Mouse (Mus musculus) forebrain, embryonic 13.5 days (tissue): ENCODE measurements around the gene Tpcn1. TPM values are rescaled to one million over a fixed set of nuclear protein-coding genes. Genes with fewer than 3 reads are reported as not detected.

Experiments used
- ATAC-seq: fragments of 200-750 bp; cut with Nextera tagmentation; 2 replicates; pipeline ENCODE4 v1.8.0; 2017
- H3K27ac ChIP-seq: fragments of 300-500 bp; sonication (generic); 2 replicates; pipeline ENCODE4 v1.5.1; 2015; ENCODE audit warnings: inconsistent platforms, mild to moderate bottlenecking, moderate library complexity
- H3K27me3 ChIP-seq: fragments of 300-500 bp; sonication (generic); 2 replicates; pipeline ENCODE4 v1.6.1; 2015; ENCODE audit warnings: mild to moderate bottlenecking, inconsistent platforms
- H3K36me3 ChIP-seq: fragments of 300-500 bp; sonication (generic); 2 replicates; pipeline ENCODE4 v1.6.1; 2015; ENCODE audit warnings: mild to moderate bottlenecking, inconsistent platforms; ENCODE audit not compliant: poor library complexity, severe bottlenecking
- H3K4me1 ChIP-seq: fragments of 300-500 bp; sonication (generic); 2 replicates; pipeline ENCODE4 v1.6.1; 2015; ENCODE audit warnings: inconsistent platforms
- H3K4me2 ChIP-seq: fragments of 300-500 bp; sonication (generic); 2 replicates; pipeline ENCODE4 v1.6.1; 2015; ENCODE audit warnings: inconsistent platforms, mild to moderate bottlenecking, moderate library complexity
- H3K4me3 ChIP-seq: fragments of 300-500 bp; sonication (generic); 2 replicates; pipeline ENCODE4 v1.5.1; 2015; ENCODE audit warnings: mild to moderate bottlenecking, inconsistent platforms
- H3K9ac ChIP-seq: fragments of 300-500 bp; sonication (generic); 2 replicates; pipeline ENCODE4 v1.6.1; 2015; ENCODE audit warnings: mild to moderate bottlenecking, inconsistent platforms
- H3K9me3 ChIP-seq: fragments of 300-500 bp; sonication (generic); replicated peaks from 2 replicates; pipeline ENCODE4 v1.6.1; 2016; ENCODE audit warnings: inconsistent platforms
- WGBS: fragments of 180-500 bp; shearing (Covaris S2); methylation state at CpG from one replicate; pipeline ENCODE4 v1.1.7; 2015; 5-methylcytosine and 5-hydroxymethylcytosine counted together
- polyA plus RNA-seq: library from polyadenylated mRNA; unstranded; fragments of >200 nt; fragmentation: Nextera tagmentation; extraction: Ambion mirVana; gene quantifications from 2 replicates; pipeline ENCODE4 v1.2.1, GENCODE M21; 2015

Tpcn1 gene
- polyA plus RNA-seq, 1 experiment from 2014 or later, result 15.8 TPM

DNA sequence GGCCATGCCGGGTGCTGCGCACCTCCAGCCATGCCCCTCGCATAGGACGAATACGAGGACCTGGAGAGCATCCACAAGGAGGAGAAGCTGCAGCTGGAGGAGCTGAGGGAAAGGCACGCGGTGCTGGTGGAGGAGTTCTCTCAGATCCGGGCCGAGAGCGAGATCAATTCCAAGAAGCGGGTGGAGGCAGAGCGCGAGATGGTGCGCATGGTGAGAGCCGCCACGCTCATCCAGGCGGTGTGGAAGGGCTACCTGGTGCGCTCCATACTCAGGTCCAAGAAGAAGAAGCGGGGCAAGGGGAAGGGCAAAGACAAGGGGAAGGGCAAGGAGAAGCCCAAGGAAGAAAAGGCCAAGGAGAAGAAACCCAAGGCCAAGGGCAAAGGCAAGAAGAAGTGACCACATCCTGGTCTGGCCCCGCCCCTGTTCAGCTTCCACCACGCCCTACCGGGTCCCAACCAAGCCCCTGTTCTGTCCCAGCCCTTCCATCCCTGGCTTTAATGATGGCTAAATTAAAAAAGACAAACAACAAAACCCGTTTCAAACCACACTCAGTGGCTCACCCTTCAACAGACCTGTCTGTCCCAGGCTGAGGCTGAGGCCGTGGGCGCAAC, 18.2 kb upstream of the Tpcn1 start:
- H3K4me3 ChIP-seq, result no peak overlapping the region
- H3K36me3 ChIP-seq, result peaks cover 16% of the 10 kb centered on the region
- no peaks in the 10 kb centered on the region for H3K9me3 ChIP-seq
- no peak overlapping the region for H3K4me2 ChIP-seq
- H3K27ac ChIP-seq, result no peak overlapping the region
- no peak for ATAC-seq
- 73% methylated on average over 25 of the region's 25 CpGs for WGBS
- H3K27me3 ChIP-seq, result no peaks in the 10 kb centered on the region
- no peak overlapping the region for H3K9ac ChIP-seq
- H3K4me1 ChIP-seq, result peaks cover 22% of the 10 kb centered on the region

DNA sequence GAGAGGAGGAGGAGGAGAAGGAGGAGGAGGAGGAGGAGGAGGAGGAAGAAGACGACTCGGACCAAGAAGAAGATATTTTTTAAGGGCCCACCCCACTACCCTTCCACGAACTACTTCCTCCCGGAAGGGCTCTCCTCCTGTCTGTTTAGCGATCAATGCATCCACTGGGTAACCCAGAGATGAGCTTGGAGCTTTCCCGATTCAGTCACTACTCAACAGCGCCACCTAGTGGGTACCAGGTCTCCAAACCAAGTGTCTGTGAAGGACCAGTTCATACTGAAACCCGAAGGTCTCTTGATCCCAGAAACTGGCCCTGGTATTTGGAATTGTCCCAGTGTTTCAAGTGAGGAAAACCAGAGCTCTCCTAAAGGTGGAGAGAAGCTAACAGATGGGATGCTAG, 17.2 kb upstream of the Tpcn1 start:
- H3K27ac ChIP-seq, result no peak overlapping the region; the same call in 1 of the 2 replicates
- whole genome bisulfite sequencing, result 1% methylated on average over 8 of the region's 8 CpGs
- peak overlapping the region; percentile 65 for H3K4me2 ChIP-seq
- H3K9me3 ChIP-seq, result no peaks in the 10 kb centered on the region
- peaks cover 16% of the 10 kb centered on the region for H3K36me3 ChIP-seq
- 0 out of 2 replicates have a peak overlapping the region, but pooled peaks have one; percentile 63 for H3K9ac ChIP-seq
- ATAC-seq, result peak; percentile 74
- peak overlapping the region; percentile 35 for H3K4me3 ChIP-seq
- peaks cover 13% of the 10 kb centered on the region for H3K4me1 ChIP-seq
- no peaks in the 10 kb centered on the region for H3K27me3 ChIP-seq

DNA sequence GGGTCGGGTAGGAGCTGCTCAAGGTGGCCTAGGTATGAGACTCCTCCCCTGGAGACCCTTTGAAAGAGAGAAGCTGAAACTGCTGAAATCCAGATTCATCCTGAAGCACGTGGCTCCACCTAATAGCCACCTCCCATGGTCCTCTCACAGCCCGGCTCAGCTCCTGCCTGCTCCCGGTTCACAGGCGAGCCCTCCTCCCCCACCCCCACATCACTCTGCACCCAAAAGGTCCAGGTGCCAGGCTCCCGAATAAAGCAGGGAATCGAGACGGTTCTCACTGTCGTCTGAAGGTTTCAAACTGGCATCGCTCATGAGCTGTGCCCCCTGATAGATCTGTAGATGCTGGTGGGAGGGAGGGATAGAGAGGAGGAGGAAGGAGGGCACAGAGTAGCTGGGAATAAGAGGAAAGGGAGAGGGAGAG, 16.8 kb upstream of the Tpcn1 start:
- H3K27me3 ChIP-seq, result no peaks in the 10 kb centered on the region
- peak overlapping the region; percentile 35 for H3K4me3 ChIP-seq
- H3K4me1 ChIP-seq, result peaks cover 13% of the 10 kb centered on the region
- H3K27ac ChIP-seq, result no peak overlapping the region; the same call in none of the 2 replicates
- peak overlapping the region; percentile 65 for H3K4me2 ChIP-seq
- peak; percentile 55 for ATAC-seq
- no peaks in the 10 kb centered on the region for H3K9me3 ChIP-seq
- H3K9ac ChIP-seq, result peak overlapping the region; percentile 63
- H3K36me3 ChIP-seq, result peaks cover 16% of the 10 kb centered on the region
- whole genome bisulfite sequencing, result 1% methylated on average over 10 of the region's 10 CpGs

DNA sequence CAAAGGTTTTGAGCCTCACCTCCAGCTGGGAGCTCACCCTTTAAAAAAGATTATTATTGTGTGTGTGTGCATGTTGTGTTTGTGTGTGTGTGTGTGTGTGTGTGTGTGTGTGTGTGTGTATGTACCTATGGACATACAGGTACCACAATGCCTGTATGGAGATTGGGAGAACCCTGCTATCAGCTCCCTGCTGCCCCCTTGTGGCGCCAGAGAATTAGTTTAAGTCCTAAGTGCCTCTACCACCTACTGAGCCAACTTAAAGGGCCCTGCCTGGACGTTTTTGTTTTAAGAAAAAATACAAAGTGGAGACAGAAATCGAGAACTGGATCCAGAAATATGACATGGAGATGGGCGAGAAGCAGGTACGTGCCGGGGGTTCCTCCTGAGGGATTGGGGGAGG, 16.4 kb upstream of the Tpcn1 start:
- Histone ChIP-seq H3K4me2 (peak overlapping the region; percentile 65), H3K4me1 (peaks cover 13% of the 10 kb centered on the region), H3K36me3 (peaks cover 13% of the 10 kb centered on the region), H3K9ac (peak overlapping the region; percentile 63), H3K27me3 (no peaks in the 10 kb centered on the region), H3K9me3 (no peaks in the 10 kb centered on the region), H3K27ac (no peak overlapping the region; the same call in 1 of the 2 replicates), H3K4me3 (peak overlapping the region; percentile 35)
- WGBS, result 0% methylated on average over 6 of the region's 6 CpGs
- ATAC-seq, result peak; percentile 26; the same call in 1 of the 2 replicates

DNA sequence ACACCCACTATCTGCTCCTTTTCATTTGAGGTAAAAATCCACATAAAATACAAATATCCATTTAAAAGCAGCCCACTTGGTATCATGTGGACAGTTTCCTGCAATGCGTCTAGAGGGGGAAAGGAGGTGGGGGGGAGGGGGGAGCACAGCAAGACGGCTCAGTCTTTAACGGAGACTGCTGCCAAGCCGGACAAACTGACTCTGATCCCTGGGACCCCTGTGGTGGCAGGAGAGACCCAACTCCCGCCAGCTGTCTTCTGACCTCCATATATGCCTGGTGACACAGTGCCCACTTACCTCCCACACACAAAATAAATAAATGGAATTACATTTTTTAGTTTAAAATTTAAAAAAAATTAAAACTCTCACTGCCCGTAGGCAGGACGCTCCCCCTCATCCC, 15.0 kb upstream of the Tpcn1 start:
- Histone ChIP-seq H3K4me2 (no peak overlapping the region), H3K4me3 (no peak overlapping the region), H3K36me3 (0 out of 2 replicates have a peak, but pooled peaks cover 3% of the 10 kb centered on the region), H3K4me1 (peaks cover 5% of the 10 kb centered on the region; the same call in 1 of the 2 replicates), H3K27me3 (no peaks in the 10 kb centered on the region), H3K27ac (no peak overlapping the region), H3K9ac (no peak overlapping the region), H3K9me3 (no peaks in the 10 kb centered on the region)
- 51% methylated on average over 7 of the region's 7 CpGs for WGBS
- no peak for ATAC-seq

DNA sequence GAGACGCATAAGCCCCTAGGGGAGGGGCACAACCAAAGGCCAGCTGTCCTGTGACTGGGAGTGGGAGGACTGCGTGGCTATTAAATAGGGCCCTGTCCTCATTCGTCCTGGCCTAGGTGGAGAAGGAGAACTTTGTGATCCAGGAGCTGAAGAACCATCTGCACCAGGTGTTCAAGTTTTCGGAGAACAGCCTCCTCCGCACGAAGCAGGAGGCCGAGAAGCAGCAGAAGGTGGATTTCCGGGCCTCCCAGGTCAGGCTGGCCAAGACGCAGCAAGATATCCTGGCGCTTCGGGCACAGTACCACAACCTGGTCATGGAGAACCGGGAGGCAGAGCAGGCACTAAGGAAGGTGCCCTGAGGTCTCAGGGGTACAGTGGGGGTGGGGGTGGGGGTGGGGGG, 13.7 kb upstream of the Tpcn1 start:
- no peak overlapping the region for H3K9ac ChIP-seq
- peaks cover 5% of the 10 kb centered on the region; the same call in 1 of the 2 replicates for H3K4me1 ChIP-seq
- no peak overlapping the region for H3K4me2 ChIP-seq
- no peaks in the 10 kb centered on the region for H3K27me3 ChIP-seq
- no peak overlapping the region for H3K27ac ChIP-seq
- WGBS, result 93% methylated on average over 12 of the region's 12 CpGs
- ATAC-seq, result no peak
- H3K36me3 ChIP-seq, result 0 out of 2 replicates have a peak, but pooled peaks cover 3% of the 10 kb centered on the region
- H3K4me3 ChIP-seq, result no peak overlapping the region
- no peaks in the 10 kb centered on the region for H3K9me3 ChIP-seq

DNA sequence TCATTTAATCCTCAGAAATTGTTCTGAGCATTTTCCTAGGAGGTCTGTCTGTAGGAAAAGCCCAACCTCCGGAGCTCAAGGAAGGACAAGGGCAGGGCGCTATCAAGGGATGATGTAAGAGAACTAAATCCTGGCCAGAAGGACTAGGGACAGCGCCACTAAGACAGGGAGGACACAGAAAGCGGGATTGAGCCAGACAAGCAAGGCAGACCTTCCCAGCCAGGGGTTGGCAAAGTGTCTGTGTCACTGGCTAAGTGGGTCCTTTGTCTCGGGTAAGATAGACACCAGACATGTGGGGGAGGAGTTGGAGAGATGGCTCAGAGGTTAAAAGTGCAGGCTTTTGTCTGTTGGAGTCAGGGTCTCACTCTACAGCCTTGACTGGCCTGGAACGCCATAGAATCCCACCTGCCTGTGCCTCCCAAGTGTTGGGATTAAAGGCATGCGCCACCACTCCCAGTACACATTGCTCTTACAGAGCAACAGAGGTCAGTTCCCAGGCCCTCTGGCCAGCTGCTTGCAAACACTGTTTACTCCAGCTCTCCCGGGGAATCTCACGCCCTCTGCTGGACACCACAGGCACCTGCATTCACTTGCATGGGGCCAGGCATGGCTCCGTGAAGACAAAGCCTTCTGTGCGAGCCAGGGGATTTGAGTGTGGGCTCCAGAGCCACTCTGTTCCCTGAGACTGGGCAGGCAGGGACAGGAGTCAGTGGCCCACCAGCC, 12.6 kb upstream of the Tpcn1 start:
- H3K27ac ChIP-seq, result no peak overlapping the region
- WGBS, result 61% methylated on average over 11 of the region's 11 CpGs
- H3K4me2 ChIP-seq, result no peak overlapping the region
- ATAC-seq, result no peak
- H3K4me1 ChIP-seq, result peaks cover 5% of the 10 kb centered on the region; the same call in 1 of the 2 replicates
- H3K36me3 ChIP-seq, result no peaks in the 10 kb centered on the region
- no peak overlapping the region for H3K4me3 ChIP-seq
- H3K9ac ChIP-seq, result no peak overlapping the region
- no peaks in the 10 kb centered on the region for H3K9me3 ChIP-seq
- no peaks in the 10 kb centered on the region for H3K27me3 ChIP-seq

DNA sequence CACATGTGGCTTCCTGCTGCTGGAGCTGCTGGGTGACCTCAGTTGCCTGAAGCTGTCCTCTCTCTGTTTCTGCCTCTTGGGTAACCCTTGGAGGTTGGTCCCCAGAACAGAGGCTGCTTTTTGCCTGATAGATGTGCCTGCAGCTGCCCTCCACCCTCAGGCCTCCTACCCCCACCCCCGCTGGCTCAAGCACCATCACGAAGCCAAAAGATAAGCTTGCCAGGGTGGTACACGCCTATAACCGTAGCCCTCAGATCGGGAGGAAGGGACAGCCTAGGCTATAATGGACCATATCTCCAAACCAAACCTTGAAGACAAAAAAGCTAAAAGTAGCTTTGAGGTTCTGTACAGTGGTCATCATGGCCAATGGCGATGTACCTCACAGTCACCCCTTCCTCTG, 11.2 kb upstream of the Tpcn1 start:
- WGBS, result 97% methylated on average over 6 of the region's 6 CpGs
- Histone ChIP-seq H3K4me2 (no peak overlapping the region), H3K9ac (no peak overlapping the region), H3K9me3 (no peaks in the 10 kb centered on the region), H3K4me1 (peaks cover 9% of the 10 kb centered on the region; the same call in 1 of the 2 replicates), H3K36me3 (no peaks in the 10 kb centered on the region), H3K4me3 (no peak overlapping the region), H3K27me3 (no peaks in the 10 kb centered on the region), H3K27ac (no peak overlapping the region)
- ATAC-seq, result no peak

DNA sequence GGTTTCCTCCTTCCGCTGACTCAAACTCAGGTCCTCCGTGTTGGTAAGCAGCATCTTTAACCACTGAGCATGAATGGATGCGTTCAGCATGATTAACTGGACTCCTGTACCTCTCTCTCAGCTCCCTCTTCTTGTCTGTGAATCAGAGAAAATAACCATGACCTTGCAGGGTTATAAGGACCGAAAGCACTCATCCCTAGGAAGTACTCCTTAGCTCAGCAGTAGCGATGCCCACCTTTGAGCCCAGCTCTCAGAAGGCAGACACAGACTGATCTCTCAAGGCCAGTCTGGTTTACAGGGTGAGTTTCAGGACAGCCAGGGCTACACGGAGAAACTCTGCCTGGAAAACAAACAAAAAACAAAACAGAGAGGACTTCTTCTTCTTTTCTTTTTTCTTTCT, 6.0 kb upstream of the Tpcn1 start:
- 87% methylated on average over 6 of the region's 6 CpGs for WGBS

DNA sequence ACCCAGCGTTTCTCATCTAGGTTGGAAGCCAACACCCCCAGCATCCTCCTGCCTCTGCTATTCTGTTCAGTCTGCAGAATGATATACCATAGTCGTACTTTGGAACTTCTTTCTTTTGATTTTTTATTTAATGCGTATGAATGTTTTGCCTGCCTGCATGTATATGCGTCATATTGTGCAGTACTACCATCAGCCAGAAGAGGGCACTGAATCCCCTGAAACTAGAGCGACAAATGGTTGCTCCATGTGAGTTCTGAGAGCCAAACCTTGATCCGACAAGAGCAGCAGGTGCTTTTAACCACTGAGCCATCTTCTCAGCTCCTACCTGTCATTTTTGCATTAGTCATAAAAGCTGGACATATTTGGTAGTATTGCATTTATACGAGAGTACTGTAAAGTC, 3.7 kb upstream of the Tpcn1 start:
- H3K27me3 ChIP-seq, result no peaks in the 10 kb centered on the region
- H3K4me3 ChIP-seq, result no peak overlapping the region
- H3K36me3 ChIP-seq, result no peaks in the 10 kb centered on the region
- H3K27ac ChIP-seq, result no peak overlapping the region
- H3K4me2 ChIP-seq, result no peak overlapping the region
- H3K9ac ChIP-seq, result no peak overlapping the region
- no peaks in the 10 kb centered on the region for H3K9me3 ChIP-seq
- ATAC-seq, result no peak
- H3K4me1 ChIP-seq, result peaks cover 24% of the 10 kb centered on the region
- WGBS, result 71% methylated on average over 7 of the region's 7 CpGs

More for the DNA sequence above, 6.0 kb upstream of the Tpcn1 start:
- Histone ChIP-seq H3K36me3 (no peaks in the 10 kb centered on the region), H3K27ac (no peak overlapping the region), H3K4me2 (no peak overlapping the region), H3K27me3 (no peaks in the 10 kb centered on the region), H3K9me3 (no peaks in the 10 kb centered on the region), H3K4me1 (peaks cover 9% of the 10 kb centered on the region; the same call in 1 of the 2 replicates), H3K4me3 (no peak overlapping the region), H3K9ac (no peak overlapping the region)
- ATAC-seq, result no peak

DNA sequence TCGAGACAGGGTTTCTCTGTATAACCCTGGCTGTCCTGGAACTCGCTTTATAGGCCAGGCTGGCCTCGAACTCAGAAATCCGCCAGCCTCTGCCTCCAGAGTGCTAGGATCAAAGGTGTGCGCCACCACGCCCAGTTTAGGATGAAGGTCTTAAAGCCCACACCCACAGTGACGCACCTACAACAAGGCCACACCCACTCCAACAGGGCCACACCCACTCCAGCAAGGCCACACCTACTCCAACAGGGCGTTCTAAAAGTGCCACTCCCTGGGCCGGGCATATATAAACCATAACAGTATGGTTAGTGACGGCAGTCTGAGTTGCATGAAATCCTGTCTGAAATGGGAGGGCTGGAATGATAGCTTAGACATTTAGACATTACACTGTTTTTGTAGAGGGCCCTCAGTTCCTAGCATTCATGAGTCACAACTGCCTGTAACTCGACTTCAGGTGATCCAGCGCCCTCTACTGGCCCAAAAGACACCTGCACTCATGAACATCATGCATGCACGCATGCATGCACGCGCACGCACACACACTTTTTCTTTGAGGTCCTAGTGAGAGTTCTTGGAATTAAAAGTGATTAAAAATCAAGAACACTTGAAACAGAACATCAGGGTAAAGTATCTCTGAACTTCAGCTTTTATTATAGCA, 2.0 kb upstream of the Tpcn1 start:
- Histone ChIP-seq H3K4me3 (no peak overlapping the region), H3K27me3 (no peaks in the 10 kb centered on the region), H3K9ac (no peak overlapping the region), H3K4me2 (no peak overlapping the region), H3K9me3 (no peaks in the 10 kb centered on the region), H3K4me1 (peaks cover 30% of the 10 kb centered on the region), H3K36me3 (no peaks in the 10 kb centered on the region), H3K27ac (no peak overlapping the region)
- 79% methylated on average over 16 of the region's 16 CpGs for WGBS
- no peak for ATAC-seq

DNA sequence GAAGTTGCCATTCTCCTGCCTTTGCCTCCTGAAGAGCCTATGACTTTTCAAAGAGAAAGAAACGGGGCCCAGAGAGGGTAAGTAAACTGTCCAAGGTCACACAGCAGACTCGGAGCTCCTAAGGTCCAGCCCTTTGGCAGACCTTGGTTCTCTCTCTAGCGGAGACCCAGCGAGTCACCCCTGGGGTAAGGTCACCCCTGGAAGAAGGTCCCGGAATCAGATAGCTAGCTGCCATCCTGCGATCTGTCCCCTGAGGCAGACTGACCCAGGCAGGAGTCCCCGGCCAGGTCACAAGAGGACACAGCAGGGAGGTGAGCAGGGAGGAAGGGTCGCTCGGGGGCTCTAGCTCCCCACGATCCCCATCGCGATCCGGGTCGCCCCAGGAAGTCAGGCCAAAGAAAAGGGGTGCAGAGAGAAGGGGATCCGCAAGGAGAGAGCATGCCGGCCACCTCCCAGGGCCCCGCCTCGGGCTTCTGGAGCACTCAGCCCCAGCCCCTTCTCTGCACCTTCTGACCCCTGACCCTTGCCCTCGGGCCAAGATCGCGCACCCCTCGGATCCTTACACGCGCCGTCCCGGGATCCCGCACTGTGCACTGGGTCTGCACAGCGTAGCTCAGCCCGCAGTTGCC, 419 bp downstream of the Tpcn1 start:
- peak overlapping the region; percentile 99 for H3K4me2 ChIP-seq
- 3% methylated on average over 29 of the region's 29 CpGs for WGBS
- peak overlapping the region; percentile 68 for H3K4me3 ChIP-seq
- H3K9me3 ChIP-seq, result no peaks in the 10 kb centered on the region
- H3K4me1 ChIP-seq, result peaks cover 34% of the 10 kb centered on the region
- H3K27ac ChIP-seq, result peak overlapping the region; percentile 59; the same call in 1 of the 2 replicates
- no peak for ATAC-seq
- peaks cover 17% of the 10 kb centered on the region for H3K36me3 ChIP-seq
- H3K9ac ChIP-seq, result peak overlapping the region; percentile 88
- no peaks in the 10 kb centered on the region for H3K27me3 ChIP-seq
